Mouse (Mus musculus): Measurements from ENCODE around the gene Ceacam11. TPM values are rescaled to one million over a fixed set of nuclear protein-coding genes. Genes with fewer than 3 reads are reported as not detected.
"Not testable (repeated sequence)": the region's sequence is repeated elsewhere in the genome, so short reads cannot be mapped to it uniquely, and the experiment has no call there.

Gene Ceacam11
- total RNA-seq (2018; cell fraction: chromatin; rRNA removed), result not detected
- total RNA-seq (2018; cell fraction: cytosol; rRNA removed), result not detected
- not detected for total RNA-seq (2018; cell fraction: nucleus; rRNA removed)
- not detected in 3 replicates for polyA plus RNA-seq (2018)

DNA sequence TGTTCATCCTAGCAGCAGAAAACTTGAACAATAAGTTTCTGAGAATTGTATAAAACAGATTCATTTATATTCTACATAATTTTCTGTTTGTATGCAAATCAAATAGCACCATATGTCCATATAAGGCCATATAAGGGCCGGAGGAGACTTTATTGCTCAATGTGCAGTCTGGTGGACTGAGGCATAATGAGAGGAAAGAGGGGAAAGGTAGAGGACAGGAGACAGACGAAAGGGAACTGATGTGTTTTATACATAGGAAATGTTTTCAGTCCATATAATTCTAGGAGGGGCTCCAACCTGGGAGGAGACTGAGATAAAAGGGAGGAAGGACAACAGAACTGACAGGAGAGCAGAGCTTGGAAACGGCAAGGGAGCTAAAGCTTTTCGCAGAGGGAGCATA, at the start of gene Ceacam11:
TSS of gene Ceacam11 (plus strand) at position 301 of the 400 bp plus-strand sequence.
- H3K4me3 ChIP-seq (ENCODE audit: inconsistent target), result no peak within 1 kb of the TSS
- H3K36me3 ChIP-seq (ENCODE audit: inconsistent target), result no peaks in the 10 kb centered on the region
- H3K27ac ChIP-seq, result no peak within 1 kb of the TSS
- 71% methylated on average over 4 of the region's 4 CpGs for WGBS (ENCODE audit: missing documents)
- no peaks in the 10 kb centered on the region for H3K79me2 ChIP-seq (ENCODE audit: inconsistent target)

DNA sequence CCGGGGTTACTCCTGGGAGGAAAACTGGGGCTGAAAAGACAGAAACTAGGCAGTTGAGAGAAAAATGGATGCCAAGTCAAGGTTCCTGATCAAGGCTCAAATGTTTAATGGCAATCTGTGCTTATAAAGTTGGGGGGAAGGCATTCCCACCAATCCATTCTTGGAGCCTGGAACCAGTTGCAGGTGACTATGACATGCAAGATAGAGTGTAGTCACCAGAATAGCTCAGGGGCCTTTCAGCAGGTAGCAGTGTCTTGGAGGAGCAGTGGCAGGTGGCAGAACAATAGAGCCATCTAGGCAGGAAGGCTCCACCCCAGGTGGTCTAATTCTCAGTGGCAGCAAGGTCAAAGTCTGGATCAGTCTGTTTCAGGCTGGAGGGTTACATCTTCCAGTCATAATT, 29.2 kb downstream of the Ceacam11 start:
- not testable (repeated sequence) for H3K4me3 ChIP-seq (ENCODE audit: inconsistent target); H3K36me3 ChIP-seq (ENCODE audit: inconsistent target); H3K27ac ChIP-seq; H3K79me2 ChIP-seq (ENCODE audit: inconsistent target)
- 100% methylated on average over 1 of the region's 1 CpGs for WGBS (ENCODE audit: missing documents)

DNA sequence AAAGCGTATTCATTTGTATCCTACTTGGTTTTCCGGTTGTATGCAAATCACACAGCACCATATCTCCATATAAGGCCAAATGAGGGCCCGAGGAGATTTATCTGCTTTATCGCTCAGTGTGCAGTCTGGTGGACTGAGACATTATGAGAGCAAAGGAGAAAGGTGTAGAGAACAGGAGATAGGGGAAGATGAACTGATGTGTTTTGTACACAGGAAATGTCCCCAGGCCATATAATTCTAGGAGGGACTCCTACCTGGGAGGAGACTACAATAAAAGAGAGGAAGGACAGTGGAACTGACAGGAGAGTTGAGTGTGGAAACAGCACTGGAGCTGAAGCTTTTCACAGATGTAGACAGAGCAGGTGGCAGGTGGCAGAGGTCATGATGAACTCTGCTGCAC, 37.7 kb downstream of the Ceacam11 start, which contains the start of gene Ceacam13:
TSS of gene Ceacam13 (plus strand) at position 301 of the 400 bp plus-strand sequence.
- no peak within 1 kb of the TSS for H3K27ac ChIP-seq
- no peak within 1 kb of the TSS for H3K4me3 ChIP-seq (ENCODE audit: inconsistent target)
- no peaks in the 10 kb centered on the region for H3K79me2 ChIP-seq (ENCODE audit: inconsistent target)
- WGBS (ENCODE audit: missing documents), result 92% methylated on average over 4 of the region's 4 CpGs
- H3K36me3 ChIP-seq (ENCODE audit: inconsistent target), result no peaks in the 10 kb centered on the region

Other genes starting within 250 kb of the Ceacam11 start
- not detected in 3 replicates for gene Ceacam14, start 159.5 kb upstream of the Ceacam11 start, polyA plus RNA-seq (2018)
- gene Gm5155, start 100.4 kb upstream of the Ceacam11 start, polyA plus RNA-seq (2018), result not detected in 3 replicates
- not detected in 3 replicates for gene Ceacam13, start 37.8 kb downstream of the Ceacam11 start, polyA plus RNA-seq (2018)
- gene Ceacam12, start 93.8 kb downstream of the Ceacam11 start, polyA plus RNA-seq (2018), result not detected in 3 replicates
- gene Igfl3, start 204.4 kb downstream of the Ceacam11 start, polyA plus RNA-seq (2018), result not detected in 3 replicates